Mouse (Mus musculus): Measurements from ENCODE around the gene Hells.

Gene Hells

GRCm38 (mm10) chr19:38930788-38931565 lies at the start of gene Hells:
TSS of gene Hells (plus strand) at chr19:38930915.
- DNase-seq, result peak; percentile 97

GRCm38 (mm10) chr19:38901146-38902135 lies 29.3 kb upstream of the Hells start:
- DNase-seq, result peak; percentile 19

DNA sequence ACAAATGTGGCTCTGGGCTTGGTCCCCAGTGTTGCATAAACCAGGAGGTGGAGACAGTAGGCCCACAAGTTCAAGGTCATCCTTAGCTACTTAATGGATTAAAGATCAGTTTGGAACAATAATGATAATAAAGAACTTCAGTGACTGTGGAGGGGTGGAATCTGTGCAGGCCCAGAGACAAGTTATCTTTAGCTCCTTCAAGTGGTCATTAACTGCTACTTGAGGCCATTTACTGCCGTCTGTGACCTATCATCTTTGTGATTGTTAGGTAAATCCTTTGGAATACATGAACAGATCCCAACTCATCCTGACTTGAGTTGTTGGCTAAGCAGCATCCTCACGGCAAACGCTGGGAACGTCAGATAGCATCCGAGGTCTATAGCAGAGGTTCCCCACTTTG lies 28.2 kb upstream of the Hells start:
- DNase-seq, result peak; percentile 39

GRCm38 (mm10) chr19:38913786-38914185 lies 16.9 kb upstream of the Hells start:
- DNase-seq, result peak; percentile 59

- DNase-seq, result peak; percentile 64
Measured at GRCm38 (mm10) chr19:38914926-38915325, 15.8 kb upstream of the Hells start.

DNA sequence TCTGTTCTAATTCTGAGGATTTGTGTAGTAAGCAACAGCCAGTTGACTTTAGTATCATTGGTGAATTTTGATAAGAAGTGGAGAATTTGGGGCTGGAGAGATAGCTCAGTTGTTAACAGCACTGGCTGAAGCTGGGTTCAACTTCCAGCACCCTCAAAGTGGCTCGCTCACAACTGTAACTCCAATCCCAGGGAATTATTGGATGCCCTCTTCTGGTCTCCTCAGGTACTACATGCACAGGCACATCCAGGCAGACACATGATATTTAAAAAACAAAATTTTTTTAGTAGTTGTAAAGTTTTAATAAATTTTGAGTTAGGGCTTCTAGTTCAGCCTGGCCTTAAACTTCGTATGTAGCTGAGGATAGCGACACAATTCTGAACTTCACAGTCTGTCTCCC lies 15.0 kb upstream of the Hells start:
- DNase-seq, result peak; percentile 71

DNA sequence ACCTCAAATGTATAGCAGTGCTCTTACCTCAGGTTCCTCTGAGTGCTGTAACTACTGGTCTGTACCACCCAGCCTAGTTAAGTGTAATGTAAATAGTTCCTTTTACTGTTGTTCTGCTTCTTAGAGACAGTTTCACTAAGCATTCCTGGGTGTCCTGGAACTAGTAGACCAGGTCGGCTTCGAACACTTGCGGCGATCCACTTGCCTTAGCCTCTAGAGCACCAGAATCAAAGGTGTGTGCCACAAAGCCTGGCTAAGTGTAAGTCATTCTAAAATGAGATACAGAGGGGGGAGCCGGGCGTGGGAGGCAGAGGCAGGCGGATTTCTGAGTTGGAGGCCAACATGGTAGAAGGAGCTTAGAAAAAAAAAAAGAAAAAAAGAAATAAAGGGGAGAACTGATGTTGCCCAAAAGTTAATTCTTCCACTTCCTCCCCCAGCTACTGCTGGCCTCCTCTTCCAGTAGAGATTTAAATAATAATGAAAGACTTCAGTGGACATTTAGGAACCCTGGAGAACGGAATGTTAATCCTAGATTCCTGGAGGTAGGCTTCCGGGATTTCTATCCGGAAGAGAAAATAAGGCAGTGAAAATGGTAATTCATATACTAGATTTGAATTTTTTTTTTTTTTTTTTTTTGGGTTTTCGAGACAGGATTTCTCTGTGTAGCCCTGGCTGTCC lies 2.1 kb upstream of the Hells start:
- DNase-seq, result no peak

DNA sequence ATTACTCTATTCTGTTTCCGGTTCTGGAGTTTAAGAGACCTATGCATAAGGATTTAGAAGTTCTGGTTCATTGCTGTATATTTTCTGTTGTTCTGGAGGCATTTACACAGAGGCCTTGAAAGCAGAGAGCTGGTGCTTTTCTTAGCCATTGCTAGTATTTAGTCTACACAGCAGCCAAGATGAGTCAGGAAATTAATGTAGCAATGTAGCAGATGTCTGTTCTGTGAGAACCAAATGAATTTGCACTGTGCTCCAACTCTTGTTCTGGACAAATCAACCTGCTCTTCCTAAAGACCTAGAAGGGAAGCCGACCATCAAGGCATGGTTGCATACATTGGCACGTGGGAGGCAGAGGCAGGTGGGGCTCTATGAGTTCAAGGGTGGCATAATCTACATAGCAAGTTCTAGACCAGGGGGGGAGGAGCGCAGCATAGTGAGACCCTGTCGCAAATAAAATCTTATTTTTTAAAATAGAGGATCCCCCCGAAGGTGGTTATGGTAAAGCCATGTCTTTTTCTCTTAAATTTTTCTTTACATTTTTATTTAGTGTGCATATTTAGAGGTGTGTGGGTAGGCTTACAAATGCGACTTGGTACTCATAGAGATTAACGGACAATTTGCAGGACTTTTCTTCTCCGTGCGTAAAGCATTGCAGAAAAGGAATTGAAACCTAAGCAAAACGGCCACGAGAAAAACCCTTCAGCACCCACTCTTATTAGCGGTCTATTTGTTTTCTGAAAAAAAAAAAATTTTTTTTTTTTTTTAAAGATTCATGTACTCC lies 1.1 kb upstream of the Hells start:
- DNase-seq, result no peak

- no peak for DNase-seq
Measured at GRCm38 (mm10) chr19:38930252-38930787, 395 bp upstream of the Hells start.

GRCm38 (mm10) chr19:38931566-38931890 lies 813 bp downstream of the Hells start:
- no peak for DNase-seq

DNA sequence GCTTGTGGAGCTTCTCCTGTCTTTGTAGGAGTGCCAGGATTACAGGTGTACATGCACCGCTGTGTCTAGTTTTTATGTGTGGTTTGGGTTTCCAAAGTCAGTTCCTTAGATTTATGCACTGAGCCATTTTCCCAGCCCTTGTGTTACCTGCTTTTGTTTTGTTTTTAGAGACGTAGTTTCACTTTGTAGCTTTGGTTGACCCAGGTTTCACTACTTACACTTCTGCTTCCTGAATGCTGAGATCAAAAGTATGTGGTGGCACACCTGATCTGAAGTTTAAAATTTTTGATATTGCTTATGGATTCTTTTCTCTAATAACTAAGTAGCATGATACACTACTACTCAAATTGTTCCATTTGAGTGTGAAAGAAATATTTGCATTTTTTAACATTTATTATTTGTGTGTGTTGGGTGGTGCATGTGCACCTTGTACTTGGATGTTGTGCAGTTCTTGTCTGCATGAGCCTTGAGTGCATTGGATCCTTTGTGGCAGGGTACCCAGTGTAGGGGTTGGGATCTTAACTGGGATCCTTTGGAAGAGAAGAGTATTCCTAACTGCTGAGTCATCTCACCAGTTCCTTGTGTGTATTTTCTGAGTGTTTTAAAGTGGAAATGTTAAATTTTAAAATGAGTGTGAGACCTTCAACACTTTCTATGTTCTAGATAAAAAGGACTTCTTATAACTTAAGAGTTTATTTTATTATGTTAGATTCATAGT lies 14.0 kb downstream of the Hells start:
- DNase-seq, result no peak

DNA sequence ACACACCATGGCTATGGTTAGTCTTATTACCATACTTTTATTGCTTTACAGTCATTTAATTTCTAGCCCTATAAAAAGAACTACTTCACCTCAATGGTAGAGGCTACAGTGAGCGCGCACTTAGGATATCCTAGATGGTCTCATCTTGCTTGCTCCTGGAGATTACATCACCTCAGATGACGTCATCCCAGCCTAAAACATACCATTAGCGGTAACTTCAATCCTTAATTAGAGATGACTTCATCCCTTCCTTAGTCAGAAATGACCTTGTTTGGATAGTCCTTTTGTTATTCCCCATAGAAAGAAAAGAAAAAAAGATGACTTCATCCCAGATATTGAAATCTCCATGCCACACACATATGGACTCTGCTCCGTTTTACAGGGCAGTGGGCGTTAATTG lies 40.0 kb downstream of the Hells start:
- DNase-seq, result no peak

DNA sequence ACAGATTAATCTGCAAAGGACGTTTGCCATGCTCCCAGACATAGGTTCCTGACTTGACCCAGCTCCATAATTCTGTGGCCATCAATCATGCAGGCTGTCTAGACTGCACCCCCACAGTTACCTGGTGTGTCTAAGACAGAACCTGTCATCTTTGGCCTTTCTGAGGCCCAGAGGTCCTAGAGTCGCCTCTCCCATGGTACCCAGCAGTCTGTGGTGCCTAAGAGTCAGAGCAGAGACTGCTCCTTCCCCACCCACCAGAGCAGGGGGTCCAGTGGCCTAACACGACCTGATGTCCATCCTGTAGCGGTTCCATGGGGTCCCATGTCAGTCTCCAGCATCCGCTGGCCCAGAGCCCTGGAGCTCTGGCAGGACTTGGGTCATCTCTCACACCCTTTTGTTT lies 41.9 kb downstream of the Hells start:
- DNase-seq, result no peak

DNA sequence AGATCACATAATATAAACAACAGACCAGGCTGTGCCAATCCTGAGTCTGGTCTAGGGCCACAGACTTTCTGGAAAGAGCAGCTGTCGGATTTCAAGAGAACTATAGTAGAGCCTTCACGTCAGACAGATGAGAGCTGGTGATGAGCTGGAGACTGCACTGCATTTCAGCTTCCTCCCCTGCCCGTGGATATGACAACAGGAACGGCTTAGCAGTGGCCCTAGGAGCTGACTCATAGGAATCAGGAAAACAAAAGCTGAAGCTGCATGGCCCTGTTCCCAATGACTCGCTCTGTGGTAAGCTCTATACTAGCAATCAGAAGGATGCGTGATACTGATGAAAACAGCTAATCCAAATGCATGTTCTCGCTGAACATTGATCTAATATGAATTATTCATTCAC lies 43.0 kb downstream of the Hells start:
- no peak for DNase-seq

DNA sequence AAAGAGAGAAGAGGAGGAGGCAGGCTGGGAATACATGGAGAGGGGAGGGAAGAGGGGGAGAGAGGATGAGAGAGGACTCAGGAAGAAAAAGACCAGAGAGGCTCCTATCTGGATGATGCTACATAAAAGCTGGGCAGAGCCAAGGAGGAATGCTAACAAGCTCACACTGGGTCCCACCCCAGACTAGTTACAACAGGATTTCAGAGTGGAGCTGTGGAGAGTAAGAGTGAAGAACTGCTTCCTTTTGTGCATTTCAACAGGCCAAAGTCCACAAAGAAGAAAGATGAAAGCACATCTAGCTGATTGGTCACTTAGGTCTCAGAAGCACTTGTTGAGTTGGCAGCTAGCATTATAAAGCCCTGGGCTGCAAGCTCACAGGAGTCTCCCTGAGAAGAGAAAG lies 45.6 kb downstream of the Hells start:
- no peak for DNase-seq

DNA sequence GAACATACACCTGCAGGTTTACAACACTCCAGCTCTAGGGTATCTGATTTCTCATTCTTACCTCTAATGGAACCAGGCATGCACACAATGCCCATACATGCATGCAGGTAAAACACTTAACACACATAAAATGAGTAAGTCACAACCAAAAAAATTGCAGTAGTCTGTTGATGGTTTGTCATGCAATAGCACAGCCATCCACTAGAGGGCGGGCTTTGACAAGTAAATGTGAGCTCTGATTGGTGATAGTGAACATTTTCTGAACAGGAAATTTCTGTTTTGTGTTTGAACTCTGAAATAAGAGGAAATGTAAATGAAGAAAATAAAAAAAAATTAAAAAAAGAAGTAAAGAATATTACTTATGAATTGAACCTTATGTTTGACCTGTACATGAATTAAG lies 51.3 kb downstream of the Hells start:
- DNase-seq, result no peak

DNA sequence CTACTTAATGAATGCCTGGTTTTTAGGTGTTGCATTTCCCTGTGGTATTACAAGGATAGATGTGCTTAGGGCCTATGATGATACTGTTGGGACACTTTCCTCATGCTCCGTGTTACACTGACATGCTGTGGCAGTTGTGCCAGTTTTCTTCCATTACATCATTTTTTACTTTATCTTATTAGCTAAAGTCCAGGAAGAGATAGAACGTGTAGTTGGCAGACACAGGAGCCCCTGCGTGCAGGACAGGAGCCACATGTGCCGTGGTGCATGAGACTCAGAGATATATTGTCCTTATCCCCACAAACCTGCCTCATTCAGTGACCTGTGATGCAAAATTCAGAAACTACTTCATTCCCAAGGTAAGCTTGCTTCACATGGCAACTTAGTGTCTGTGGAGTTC lies 67.5 kb downstream of the Hells start:
- DNase-seq, result no peak

GRCm38 (mm10) chr19:38998676-38999075 lies 68.0 kb downstream of the Hells start:
- DNase-seq, result no peak

DNA sequence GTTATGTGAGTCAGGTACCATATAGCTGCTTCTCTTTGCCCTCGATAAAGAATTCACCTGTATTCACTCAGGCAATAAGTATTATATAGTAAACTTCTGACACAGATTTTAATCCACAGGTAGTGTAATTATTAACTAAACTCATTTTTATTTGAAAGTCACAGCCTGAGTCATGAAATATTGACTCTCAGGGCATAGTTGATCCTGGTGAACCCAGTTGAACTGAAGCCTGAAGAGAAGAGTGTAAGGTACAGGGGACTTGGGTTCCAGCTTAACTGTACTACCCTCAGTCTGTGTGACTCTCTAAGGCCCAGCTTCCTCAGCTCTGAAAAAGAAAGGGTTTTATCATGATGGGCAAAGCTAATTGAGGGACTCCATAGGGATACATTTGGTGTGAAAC lies 74.4 kb downstream of the Hells start:
- no peak for DNase-seq

- no peak for DNase-seq
Measured at GRCm38 (mm10) chr19:39006715-39007114, 76.0 kb downstream of the Hells start, which contains the start of gene Cyp2c55. TSS of gene Cyp2c55 (plus strand) at chr19:39007019.
